Mouse (Mus musculus) neural tube, embryonic 14.5 days (tissue): Measurements from ENCODE around the gene Gm4491. TPM values are rescaled to one million over a fixed set of nuclear protein-coding genes. Genes with fewer than 3 reads are reported as not detected.

ENCODE experiments used
- polyA plus RNA-seq: library from polyadenylated mRNA; unstranded; fragments of >200 nt; fragmentation: Nextera tagmentation; extraction: Ambion mirVana; gene quantifications from 2 replicates; pipeline ENCODE4 v1.2.1, GENCODE M21; 2014

Gene Gm4491
- polyA plus RNA-seq, 1 experiment from 2014 or later: not detected

Other genes starting within 250 kb of the Gm4491 start
- gene Zmym2, start 229.2 kb downstream of the Gm4491 start, polyA plus RNA-seq: 59.9 and 61.0 TPM in 2 replicates
- 1.6 TPM in 1 of 2 replicates, not detected in the other for gene Gja3, start 57.8 kb downstream of the Gm4491 start, polyA plus RNA-seq
- gene Gjb2, start 11.2 kb downstream of the Gm4491 start, polyA plus RNA-seq: 1.3 and 26.7 TPM in 2 replicates
- 1.1 and 25.5 TPM in 2 replicates for gene Gjb6, start 17.7 kb upstream of the Gm4491 start, polyA plus RNA-seq